Comparison of ENCODE assay signal across 8 mouse cellular contexts in the genomic region with DNA sequence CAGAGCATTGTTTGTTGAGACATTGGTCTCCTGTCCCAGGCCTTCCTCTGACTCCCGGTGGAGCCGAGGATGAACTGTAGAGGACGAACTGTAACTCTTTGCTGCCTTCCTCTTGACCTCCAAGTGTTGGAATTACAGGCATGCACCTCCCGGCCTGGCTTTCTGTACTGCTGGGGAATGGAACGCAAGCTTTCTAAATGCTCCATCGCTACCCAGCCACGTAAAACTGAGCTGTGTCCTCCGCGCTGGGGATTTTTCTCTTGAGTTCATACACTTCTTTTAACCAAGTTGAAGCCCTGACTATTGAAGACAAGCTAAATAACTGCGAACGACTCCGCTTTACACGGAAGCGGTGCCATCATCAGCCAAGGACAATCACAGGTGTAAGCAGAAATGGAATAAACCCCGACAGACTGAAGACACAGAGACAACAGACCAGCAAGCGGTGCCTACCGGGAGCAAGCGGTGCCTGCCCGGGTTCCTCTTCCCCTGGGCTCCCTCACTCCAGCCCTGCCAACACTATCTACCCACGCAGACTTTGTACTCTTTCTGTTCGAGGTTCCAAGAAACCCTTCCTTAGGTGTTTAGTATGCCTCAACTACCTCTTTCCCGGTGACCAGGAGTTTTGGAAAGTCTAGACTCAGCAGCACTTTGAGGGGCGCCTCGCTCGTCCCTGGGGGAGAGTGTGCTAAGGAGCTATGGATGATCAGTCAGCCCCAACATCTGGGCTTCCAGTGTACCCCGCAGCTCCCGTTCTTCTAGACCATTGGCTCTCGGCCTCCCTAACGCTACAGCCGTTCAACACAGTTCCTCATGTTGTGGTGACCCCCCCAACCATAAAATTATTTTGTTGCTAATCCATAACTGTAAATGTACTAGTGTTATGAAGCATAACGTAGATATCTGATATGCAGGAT. TPM values are rescaled to one million over a fixed set of nuclear protein-coding genes. Genes with fewer than 3 reads are reported as not detected.
DNase-seq lines count a peak whose midpoint lies in the region; ATAC-seq and TF ChIP-seq lines count a peak whose summit lies in the region.

No protein-coding gene starts in this region.

- CTCF ChIA-PET in Patski (lab: Charles Lee) = interaction anchor here (1.2 to 2.9 kb wide), 4 partner anchors 14 to 214 kb away, joined by 3 to 13 read pairs (median 4); no protein-coding TSS in a partner anchor

- peak overlapping the region; percentile 12 for H3K4me3 ChIP-seq in forebrain, embryonic 13.5 days
- no peak overlapping the region for H3K4me3 ChIP-seq in lung, embryonic 15.5 days
- H3K4me3 ChIP-seq in stomach, embryonic 14.5 days (ENCODE audit: low read depth, low read length) = no peak overlapping the region

- H3K27ac ChIP-seq in forebrain, embryonic 13.5 days = no peak overlapping the region
- peak overlapping the region; percentile 93 for H3K27ac ChIP-seq in lung, embryonic 15.5 days
- H3K27ac ChIP-seq in stomach, embryonic 14.5 days (ENCODE audit: low read length) = peak overlapping the region; percentile 62

- H3K27me3 ChIP-seq in Patski = no peaks in the 10 kb centered on the region
- H3K27me3 ChIP-seq in forebrain, embryonic 13.5 days = peaks cover 38% of the 10 kb centered on the region
- H3K27me3 ChIP-seq in lung, embryonic 15.5 days = no peaks in the 10 kb centered on the region
- no peaks in the 10 kb centered on the region for H3K27me3 ChIP-seq in stomach, embryonic 14.5 days (ENCODE audit: control insufficient read depth, insufficient read depth, low read length)

- DNase-seq in Patski (ENCODE audit: low read depth, low spot score) = peak; percentile 59
- DNase-seq in kidney, adult 18-20 months = peak; percentile 55
- no peak for DNase-seq in cerebellum, adult 8-10 months
- DNase-seq in frontal cortex, postnatal 14 days (ENCODE audit: low spot score in 2 of 2) = no peak
- DNase-seq in c-Kit-positive CD71-positive TER-119-positive erythroid progenitor cells, embryonic 14.5 days (ENCODE audit: low spot score) = no peak

- in situ Hi-C loops in Patski (cut with MboI; ENCODE audit: low pct_unique_long_range_greater_than_20kb) = no loop called here

- peak; percentile 89 for ATAC-seq in Patski
- no peak for ATAC-seq in forebrain, embryonic 13.5 days
- ATAC-seq in lung, embryonic 15.5 days (ENCODE audit: borderline replicate concordance, extremely low read depth, low FRiP score, low TSS enrichment) = peak; percentile 38; the same call in 1 of the 2 replicates
- ATAC-seq in stomach, embryonic 14.5 days (ENCODE audit: insufficient number of reproducible peaks, insufficient read depth, low FRiP score, low read depth) = no peak

- H3K4me2 ChIP-seq in forebrain, embryonic 13.5 days = peak overlapping the region; percentile 42
- H3K4me2 ChIP-seq in lung, embryonic 15.5 days = peak overlapping the region; percentile 36
- H3K4me2 ChIP-seq in stomach, embryonic 14.5 days (replicated peaks; ENCODE audit: low read depth, low read length) = peak overlapping the region; percentile 28

- peaks cover 17% of the 10 kb centered on the region for H3K4me1 ChIP-seq in forebrain, embryonic 13.5 days
- H3K4me1 ChIP-seq in lung, embryonic 15.5 days = peaks cover 33% of the 10 kb centered on the region
- H3K4me1 ChIP-seq in stomach, embryonic 14.5 days (ENCODE audit: control insufficient read depth, insufficient read depth, low read length) = peaks cover 12% of the 10 kb centered on the region

- POLR2A ChIA-PET in Patski (lab: Charles Lee) = interaction anchor here (1.0 kb wide), 1 partner anchor 28 kb away, joined by 3 read pairs; no protein-coding TSS in a partner anchor

- 16% methylated on average over 31 of the region's 31 CpGs for WGBS in forebrain, embryonic 13.5 days
- WGBS in lung, embryonic 15.5 days = 15% methylated on average over 31 of the region's 31 CpGs
- 23% methylated on average over 31 of the region's 31 CpGs for WGBS in stomach, embryonic 14.5 days

- no peaks in the 10 kb centered on the region for H3K9me3 ChIP-seq in forebrain, embryonic 13.5 days (replicated peaks)
- no peaks in the 10 kb centered on the region for H3K9me3 ChIP-seq in lung, embryonic 15.5 days
- no peaks in the 10 kb centered on the region for H3K9me3 ChIP-seq in stomach, embryonic 14.5 days (ENCODE audit: control insufficient read depth, low read depth, low read length)

- no peaks in the 10 kb centered on the region for H3K36me3 ChIP-seq in forebrain, embryonic 13.5 days (ENCODE audit: poor library complexity, severe bottlenecking)
- H3K36me3 ChIP-seq in lung, embryonic 15.5 days = no peaks in the 10 kb centered on the region
- H3K36me3 ChIP-seq in stomach, embryonic 14.5 days (ENCODE audit: control insufficient read depth, insufficient read depth, low read length) = no peaks in the 10 kb centered on the region

- H3K9ac ChIP-seq in forebrain, embryonic 13.5 days = no peak overlapping the region
- H3K9ac ChIP-seq in lung, embryonic 15.5 days = peak overlapping the region; percentile 24
- no peak overlapping the region for H3K9ac ChIP-seq in stomach, embryonic 14.5 days (replicated peaks; ENCODE audit: low read depth, low read length)

- TF ChIP-seq CTCF in Patski (IDR thresholded peaks at IDR 0.05) = no peak

RNA-seq across cellular contexts. Expression of gene Syde2, which starts 24.3 kb away (rescaled TPM):
- polyA plus RNA-seq in Patski (2021) = 11.1 TPM
- 0.59 and 0.88 TPM in 2 replicates for polyA plus RNA-seq in forebrain, embryonic 13.5 days (2015; fragmentation: Nextera tagmentation; extraction: Ambion mirVana)
- polyA plus RNA-seq in lung, embryonic 15.5 days (2015; fragmentation: Nextera tagmentation; extraction: Ambion mirVana) = 1.8 and 2.3 TPM in 2 replicates
- polyA plus RNA-seq in stomach, embryonic 14.5 days (2014; fragmentation: Nextera tagmentation; extraction: Ambion mirVana) = 3.1 and 3.8 TPM in 2 replicates

RNA-seq across cellular contexts. Expression of gene 2410004B18Rik, which starts 25.5 kb away (rescaled TPM):
- polyA plus RNA-seq in Patski (2021) = 44.8 TPM
- 62.5 and 67.0 TPM in 2 replicates for polyA plus RNA-seq in forebrain, embryonic 13.5 days (2015; fragmentation: Nextera tagmentation; extraction: Ambion mirVana)
- 50.4 and 52.4 TPM in 2 replicates for polyA plus RNA-seq in lung, embryonic 15.5 days (2015; fragmentation: Nextera tagmentation; extraction: Ambion mirVana)
- polyA plus RNA-seq in stomach, embryonic 14.5 days (2014; fragmentation: Nextera tagmentation; extraction: Ambion mirVana) = 41.5 and 45.1 TPM in 2 replicates

RNA-seq across cellular contexts. Expression of gene Bcl10, which starts 40.8 kb away (rescaled TPM):
- 51.4 TPM for polyA plus RNA-seq in Patski (2021)
- polyA plus RNA-seq in forebrain, embryonic 13.5 days (2015; fragmentation: Nextera tagmentation; extraction: Ambion mirVana) = 42.7 and 45.4 TPM in 2 replicates
- polyA plus RNA-seq in lung, embryonic 15.5 days (2015; fragmentation: Nextera tagmentation; extraction: Ambion mirVana) = 52.8 and 53.0 TPM in 2 replicates
- 50.0 and 55.6 TPM in 2 replicates for polyA plus RNA-seq in stomach, embryonic 14.5 days (2014; fragmentation: Nextera tagmentation; extraction: Ambion mirVana)

Comparison
In these comparisons a context has a peak if more than half of its experiments do, and no peak if none do; other contexts are left out.
1. ATAC-seq: peak in Patski (single experiment) and lung, embryonic 15.5 days (single experiment); none in forebrain, embryonic 13.5 days (single experiment) and stomach, embryonic 14.5 days (single experiment).
2. DNase-seq: peak in Patski (single experiment) and kidney, adult 18-20 months (single experiment); none in cerebellum, adult 8-10 months (single experiment), frontal cortex, postnatal 14 days (0 of 2) and c-Kit-positive CD71-positive TER-119-positive erythroid progenitor cells, embryonic 14.5 days (single experiment).
3. Peak in every context shown above with its lines, with median percentiles within 50 percentile points of each other: H3K4me2 ChIP-seq.